Mouse (Mus musculus): ENCODE measurements at regions not wholly inside any gene's neighbourhood (a gene's known extent, or its start where the extent isn't known, plus 50 kb on each side); places are given as distances from the start of the nearest gene placed in this dataset.

- peaks cover 4% of the 10 kb centered on the region; the same call in 1 of the 2 replicates for H3K4me1 ChIP-seq (ENCODE audit: control insufficient read depth, insufficient read depth, low read length)
- 87% methylated on average over 5 of the region's 5 CpGs for WGBS
- no peak overlapping the region for H3K4me3 ChIP-seq (replicated peaks; ENCODE audit: insufficient read depth, low read depth, low read length)
- no peaks in the 10 kb centered on the region for H3K27me3 ChIP-seq (ENCODE audit: control insufficient read depth, insufficient read depth, low read length)
- TF ChIP-seq CTCF (IDR thresholded peaks at IDR 0.05; ENCODE audit: borderline replicate concordance, insufficient read depth, low read depth, low read length) (no peak), POLR2A (IDR thresholded peaks at IDR 0.05; ENCODE audit: borderline replicate concordance, insufficient read depth, low read length) (no peak)
- no peak overlapping the region for H3K27ac ChIP-seq (ENCODE audit: insufficient read depth, low read length)
- no peak for DNase-seq
Measured at GRCm38 (mm10) chr3:103408724-103409123, 129.6 kb downstream of the Trim33 start.

- 85% methylated on average over 2 of the region's 2 CpGs for WGBS
- no peak for DNase-seq
- TF ChIP-seq CTCF (IDR thresholded peaks at IDR 0.05; ENCODE audit: borderline replicate concordance, insufficient read depth, low read depth, low read length) (no peak), POLR2A (IDR thresholded peaks at IDR 0.05; ENCODE audit: borderline replicate concordance, insufficient read depth, low read length) (no peak)
Measured at GRCm38 (mm10) chr3:103412247-103412646, 133.2 kb downstream of the Trim33 start.

GRCm38 (mm10) chr3:103415051-103415695 lies 136.1 kb downstream of the Trim33 start:
- H3K27ac ChIP-seq (ENCODE audit: insufficient read depth, low read length), result no peak overlapping the region
- WGBS, result 85% methylated on average over 8 of the region's 8 CpGs
- no peaks in the 10 kb centered on the region for H3K27me3 ChIP-seq (ENCODE audit: control insufficient read depth, insufficient read depth, low read length)
- H3K4me1 ChIP-seq (ENCODE audit: control insufficient read depth, insufficient read depth, low read length), result no peaks in the 10 kb centered on the region
- no peak overlapping the region for H3K4me3 ChIP-seq (replicated peaks; ENCODE audit: insufficient read depth, low read depth, low read length)
- TF ChIP-seq CTCF (IDR thresholded peaks at IDR 0.05; ENCODE audit: borderline replicate concordance, insufficient read depth, low read depth, low read length) (no peak), POLR2A (IDR thresholded peaks at IDR 0.05; ENCODE audit: borderline replicate concordance, insufficient read depth, low read length) (no peak)
- DNase-seq, result no peak

More at GRCm38 (mm10) chr3:103412247-103412646, 133.2 kb downstream of the Trim33 start:
- Histone ChIP-seq H3K4me1 (ENCODE audit: control insufficient read depth, insufficient read depth, low read length) (no peaks in the 10 kb centered on the region), H3K27me3 (ENCODE audit: control insufficient read depth, insufficient read depth, low read length) (no peaks in the 10 kb centered on the region), H3K4me3 (replicated peaks; ENCODE audit: insufficient read depth, low read depth, low read length) (no peak overlapping the region), H3K27ac (ENCODE audit: insufficient read depth, low read length) (no peak overlapping the region)

- WGBS, result 65% methylated on average over 2 of the region's 2 CpGs
- no peak for TF ChIP-seq POLR2A (IDR thresholded peaks at IDR 0.05; ENCODE audit: borderline replicate concordance, insufficient read depth, low read length)
- TF ChIP-seq CTCF (IDR thresholded peaks at IDR 0.05; ENCODE audit: borderline replicate concordance, insufficient read depth, low read depth, low read length), result no peak
- DNase-seq, result no peak
- no peak overlapping the region for H3K4me3 ChIP-seq (replicated peaks; ENCODE audit: insufficient read depth, low read depth, low read length)
- H3K27me3 ChIP-seq (ENCODE audit: control insufficient read depth, insufficient read depth, low read length), result no peaks in the 10 kb centered on the region
- no peak overlapping the region for H3K27ac ChIP-seq (ENCODE audit: insufficient read depth, low read length)
- no peaks in the 10 kb centered on the region for H3K4me1 ChIP-seq (ENCODE audit: control insufficient read depth, insufficient read depth, low read length)
Measured at GRCm38 (mm10) chr3:103416296-103416695, 137.2 kb downstream of the Trim33 start.

GRCm38 (mm10) chr3:103417781-103418180 lies 138.7 kb downstream of the Trim33 start:
- Histone ChIP-seq H3K4me1 (ENCODE audit: control insufficient read depth, insufficient read depth, low read length) (peaks cover under 1% of the 10 kb centered on the region), H3K4me3 (replicated peaks; ENCODE audit: insufficient read depth, low read depth, low read length) (no peak overlapping the region), H3K27me3 (ENCODE audit: control insufficient read depth, insufficient read depth, low read length) (no peaks in the 10 kb centered on the region), H3K27ac (ENCODE audit: insufficient read depth, low read length) (no peak overlapping the region)
- DNase-seq, result no peak
- whole genome bisulfite sequencing, result 96% methylated on average over 4 of the region's 4 CpGs
- TF ChIP-seq CTCF (IDR thresholded peaks at IDR 0.05; ENCODE audit: borderline replicate concordance, insufficient read depth, low read depth, low read length) (no peak), POLR2A (IDR thresholded peaks at IDR 0.05; ENCODE audit: borderline replicate concordance, insufficient read depth, low read length) (no peak)

- H3K4me1 ChIP-seq (ENCODE audit: control insufficient read depth, insufficient read depth, low read length), result peaks cover 4% of the 10 kb centered on the region
- no peak for DNase-seq
- H3K27me3 ChIP-seq (ENCODE audit: control insufficient read depth, insufficient read depth, low read length), result no peaks in the 10 kb centered on the region
- 69% methylated on average over 4 of the region's 4 CpGs for WGBS
- TF ChIP-seq CTCF (IDR thresholded peaks at IDR 0.05; ENCODE audit: borderline replicate concordance, insufficient read depth, low read depth, low read length) (no peak), POLR2A (IDR thresholded peaks at IDR 0.05; ENCODE audit: borderline replicate concordance, insufficient read depth, low read length) (no peak)
- no peak overlapping the region for H3K27ac ChIP-seq (ENCODE audit: insufficient read depth, low read length)
- H3K4me3 ChIP-seq (replicated peaks; ENCODE audit: insufficient read depth, low read depth, low read length), result no peak overlapping the region
Measured at GRCm38 (mm10) chr3:103419761-103420620, 140.9 kb downstream of the Trim33 start.

- H3K4me3 ChIP-seq (replicated peaks; ENCODE audit: insufficient read depth, low read depth, low read length), result no peak overlapping the region
- WGBS, result 61% methylated on average over 12 of the region's 12 CpGs
- no peak for TF ChIP-seq CTCF (IDR thresholded peaks at IDR 0.05; ENCODE audit: borderline replicate concordance, insufficient read depth, low read depth, low read length)
- no peak for TF ChIP-seq POLR2A (IDR thresholded peaks at IDR 0.05; ENCODE audit: borderline replicate concordance, insufficient read depth, low read length)
- DNase-seq, result no peak
- no peaks in the 10 kb centered on the region for H3K27me3 ChIP-seq (ENCODE audit: control insufficient read depth, insufficient read depth, low read length)
- H3K4me1 ChIP-seq (ENCODE audit: control insufficient read depth, insufficient read depth, low read length), result peaks cover 4% of the 10 kb centered on the region
- H3K27ac ChIP-seq (ENCODE audit: insufficient read depth, low read length), result no peak overlapping the region
Measured at GRCm38 (mm10) chr3:103420621-103421274, 141.7 kb downstream of the Trim33 start.
